Mouse (Mus musculus): ENCODE measurements around the gene Gdi1. TPM values are rescaled to one million over a fixed set of nuclear protein-coding genes. Genes with fewer than 3 reads are reported as not detected.
A peak's percentile ranks its signal among the peaks of the same experiment; 100 is the strongest.

Gene Gdi1
- 10 to 100 TPM; 63.4 to 74.2 TPM for total RNA-seq (2021)
- long read RNA-seq, experiment 1, transcript Gdi1-201 (11 exons, 2,666 nt) = major isoform, 35 of 72 reads
- long read RNA-seq, experiment 1, partial matches to known transcripts = 9 of 72 reads
- long read RNA-seq, experiment 1, other reads (novel, unspliced or antisense) = 26 of 72 reads
- long read RNA-seq, experiment 2, transcript Gdi1-201 (11 exons, 2,666 nt) = major isoform, 55 of 111 reads
- long read RNA-seq, experiment 2, transcript Gdi1-208 (9 exons, 3,696 nt) = minor isoform, 8 of 111 reads
- long read RNA-seq, experiment 2, partial matches to known transcripts = 11 of 111 reads
- long read RNA-seq, experiment 2, other reads (novel, unspliced or antisense) = 32 of 111 reads

- DNase-seq (ENCODE audit: low spot score in 2 of 2) = peak; percentile 28 to 63
Measured at GRCm38 (mm10) chrX:74304867-74305700, at the start of gene Gdi1. Gene Gdi1, plus strand, starts transcription at chrX:74304998.

- DNase-seq (ENCODE audit: low spot score in 2 of 2) = no peak
Measured at GRCm38 (mm10) chrX:74257746-74258145, 47.1 kb upstream of the Gdi1 start.

GRCm38 (mm10) chrX:74269736-74270061 is 35.1 kb upstream of the Gdi1 start:
- DNase-seq (ENCODE audit: low spot score in 2 of 2) = no peak

GRCm38 (mm10) chrX:74270062-74270901 is 34.5 kb upstream of the Gdi1 start, which contains the start of gene Rpl10:
Gene Rpl10, plus strand, starts transcription at chrX:74270812.
- peak; percentile 70 to 83 for DNase-seq (ENCODE audit: low spot score in 2 of 2)

GRCm38 (mm10) chrX:74270902-74271551 is 33.8 kb upstream of the Gdi1 start:
- peak in 1 of 2 experiments; percentile 29 for DNase-seq (ENCODE audit: low spot score in 2 of 2)

- no peak for DNase-seq (ENCODE audit: low spot score in 2 of 2)
Measured at GRCm38 (mm10) chrX:74273422-74274322, 31.1 kb upstream of the Gdi1 start.

- DNase-seq (ENCODE audit: low spot score in 2 of 2) = no peak
Measured at GRCm38 (mm10) chrX:74277916-74278315, 26.9 kb upstream of the Gdi1 start.

GRCm38 (mm10) chrX:74281041-74281731 is 23.6 kb upstream of the Gdi1 start:
- DNase-seq (ENCODE audit: low spot score in 2 of 2) = no peak

GRCm38 (mm10) chrX:74281732-74282394 is 22.9 kb upstream of the Gdi1 start, which contains the start of the genes Taz and Dnase1l1:
Gene Taz, plus strand, starts transcription at chrX:74281912.
Gene Dnase1l1, minus strand, starts transcription at chrX:74282337.
- peak; percentile 34 to 72 for DNase-seq (ENCODE audit: low spot score in 2 of 2)

- peak; percentile 54 to 79 for DNase-seq (ENCODE audit: low spot score in 2 of 2)
Measured at GRCm38 (mm10) chrX:74282395-74283091, 22.3 kb upstream of the Gdi1 start.

- DNase-seq (ENCODE audit: low spot score in 2 of 2) = no peak
Measured at GRCm38 (mm10) chrX:74283092-74283437, 21.7 kb upstream of the Gdi1 start.

GRCm38 (mm10) chrX:74293431-74293830 is 11.4 kb upstream of the Gdi1 start:
- no peak for DNase-seq (ENCODE audit: low spot score in 2 of 2)

GRCm38 (mm10) chrX:74296538-74297448 is 8.0 kb upstream of the Gdi1 start, which contains the start of gene Atp6ap1:
Gene Atp6ap1, plus strand, starts transcription at chrX:74297097.
- DNase-seq (ENCODE audit: low spot score in 2 of 2) = peak; percentile 73 to 91

GRCm38 (mm10) chrX:74298348-74298747 is 6.5 kb upstream of the Gdi1 start:
- no peak for DNase-seq (ENCODE audit: low spot score in 2 of 2)

GRCm38 (mm10) chrX:74299721-74300120 is 5.1 kb upstream of the Gdi1 start:
- DNase-seq (ENCODE audit: low spot score in 2 of 2) = no peak

GRCm38 (mm10) chrX:74312540-74313464 is 8.0 kb downstream of the Gdi1 start, which contains the start of gene Fam50a:
Gene Fam50a, plus strand, starts transcription at chrX:74313033.
- peak; percentile 72 to 86 for DNase-seq (ENCODE audit: low spot score in 2 of 2)
